Mouse (Mus musculus) lung, postnatal 0 days (tissue): ENCODE data around the gene Amacr.
A peak's percentile ranks its signal among the peaks of the same experiment; 100 is the strongest.

ENCODE experiments used
- CTCF ChIP-seq: IDR thresholded peaks from 2 replicates; pipeline ENCODE4 v1.5.1; 2016; ENCODE audit warnings: antibody characterized with exemption, mild to moderate bottlenecking
- EP300 ChIP-seq: IDR thresholded peaks from 2 replicates; pipeline ENCODE4 v1.6.1; 2016; ENCODE audit warnings: antibody characterized with exemption, mild to moderate bottlenecking, control low read depth

GRCm38 (mm10) chr15:11038476-11038875, 56.9 kb downstream of the Amacr start:
- peak; percentile 80 for TF ChIP-seq CTCF
- TF ChIP-seq EP300 = 0 out of 2 replicates have a peak, but pooled peaks have one; percentile 6
